Mouse (Mus musculus) adrenal gland, adult 8-10 months (tissue): Measurements from ENCODE around the gene Hist1h3e. TPM values are rescaled to one million over a fixed set of nuclear protein-coding genes. Genes with fewer than 3 reads are reported as not detected.

ENCODE experiments used
- DNase-seq: peaks from one replicate; pipeline ENCODE4 v3.0.0; 2022
- microRNA-seq, 2 experiments: library from miRNA; unstranded; fragments of <30 nt; microRNA quantifications; one replicate each; pipeline ENCODE4 v1.2.0; 2022
- total RNA-seq, 4 experiments: library from RNA; stranded (reverse); gene quantifications; 2 replicates each; pipeline ENCODE4 v1.2.4; 2022

Gene Hist1h3e
- total RNA-seq, 4 experiments from 2014 or later = 48.1 to 62.5 (median 53.5) TPM

GRCm38 (mm10) chr13:23517603-23518294 lies 44.4 kb downstream of the Hist1h3e start:
- DNase-seq = peak; percentile 86

- DNase-seq = peak; percentile 48
These were observed 45.2 kb downstream of the Hist1h3e start for GRCm38 (mm10) chr13:23516822-23517602.

GRCm38 (mm10) chr13:23515826-23516620 lies 46.1 kb downstream of the Hist1h3e start:
- no peak for DNase-seq

- DNase-seq = no peak
These were observed 46.9 kb downstream of the Hist1h3e start for GRCm38 (mm10) chr13:23515281-23515680.

- no peak for DNase-seq
These were observed 48.7 kb downstream of the Hist1h3e start for GRCm38 (mm10) chr13:23513517-23513916.

Small RNA genes lying within 50 kb of the gene (microRNA-seq; reads per million reads assigned to microRNA genes)
- 0 reads per million in 2 experiments for gene Gm44297
- 0 reads per million in 2 experiments for gene Gm44359
- gene Gm44394 = 0 reads per million in 2 experiments
- gene n-TStga1 = 0 to 0.67 reads per million in 2 experiments

Other genes starting within 250 kb of the Hist1h3e start
- 10 to 100 TPM; 20.0 to 26.5 (median 23.6) TPM for gene Zfp322a, start 193.2 kb downstream of the Hist1h3e start, total RNA-seq
- gene Abt1, start 138.5 kb downstream of the Hist1h3e start, total RNA-seq = 1 to 10 TPM; 6.5 to 7.8 (median 7.1) TPM
- not detected for gene Btn1a1, start 96.5 kb downstream of the Hist1h3e start, total RNA-seq
- gene Btn2a2, start 73.5 kb downstream of the Hist1h3e start, total RNA-seq = not detected
- gene Hist1h4h, start 31.3 kb downstream of the Hist1h3e start, total RNA-seq = 100 to 1,000 TPM; 381 to 523 (median 406) TPM
- 10 to 100 TPM in 3 of 4 experiments, 1 to 10 TPM in 1; 8.2 to 20.8 (median 16.2) TPM for gene Hist1h2af, start 28.5 kb downstream of the Hist1h3e start, total RNA-seq
- gene Hist1h3g, start 26.9 kb downstream of the Hist1h3e start, total RNA-seq = 1 to 10 TPM; 3.2 to 5.6 (median 4.7) TPM
- gene Hist1h2bh, start 19.0 kb downstream of the Hist1h3e start, total RNA-seq = 1 to 10 TPM; 2.2 to 3.4 (median 2.9) TPM
- 10 to 100 TPM; 16.8 to 22.6 (median 20.7) TPM for gene Hist1h3f, start 18.3 kb downstream of the Hist1h3e start, total RNA-seq
- gene Hist1h4f, start 10.7 kb downstream of the Hist1h3e start, total RNA-seq = 10 to 100 TPM; 54.2 to 65.8 (median 58.8) TPM
- 1 to 10 TPM; 2.2 to 3.9 (median 3.1) TPM for gene Hist1h1d, start 9.1 kb downstream of the Hist1h3e start, total RNA-seq
- gene Hist1h2ae, start 8.9 kb upstream of the Hist1h3e start, total RNA-seq = 1 to 10 TPM; 4.5 to 9.9 (median 6.6) TPM
- gene Hist1h2bg, start 9.0 kb upstream of the Hist1h3e start, total RNA-seq = 10 to 100 TPM; 55.2 to 81.2 (median 75.0) TPM
- gene Hist1h2bf, start 11.8 kb upstream of the Hist1h3e start, total RNA-seq = 10 to 100 TPM; 18.7 to 29.5 (median 23.2) TPM
- 1 to 10 TPM; 4.8 to 9.8 (median 5.8) TPM for gene Hist1h2ad, start 12.0 kb upstream of the Hist1h3e start, total RNA-seq
- 1 to 10 TPM; 2.9 to 4.8 (median 3.3) TPM for gene Hist1h3d, start 13.4 kb upstream of the Hist1h3e start, total RNA-seq
- 100 to 1,000 TPM; 116 to 151 (median 145) TPM for gene Hist1h4d, start 19.2 kb upstream of the Hist1h3e start, total RNA-seq
- 10 to 100 TPM; 11.0 to 15.5 (median 13.2) TPM for gene Hist1h2be, start 58.8 kb upstream of the Hist1h3e start, total RNA-seq
- 10 to 100 TPM; 61.3 to 77.8 (median 63.8) TPM for gene Hist1h1e, start 60.2 kb upstream of the Hist1h3e start, total RNA-seq
- 1 to 10 TPM; 1.8 to 3.2 (median 2.3) TPM for gene Hist1h2ac, start 121.6 kb upstream of the Hist1h3e start, total RNA-seq
- gene Hist1h2bc, start 121.8 kb upstream of the Hist1h3e start, total RNA-seq = 100 to 1,000 TPM; 105 to 176 (median 135) TPM
- gene Hist1h1t, start 133.4 kb upstream of the Hist1h3e start, total RNA-seq = under 1 TPM in 1 of 4 experiments, not detected in 3; 0.26 TPM
- 10 to 100 TPM; 71.9 to 93.9 (median 88.6) TPM for gene Hist1h4c, start 136.1 kb upstream of the Hist1h3e start, total RNA-seq
- 10 to 100 TPM; 27.4 to 41.7 (median 33.5) TPM for gene Hfe, start 148.5 kb upstream of the Hist1h3e start, total RNA-seq
- 100 to 1,000 TPM; 212 to 290 (median 255) TPM for gene Hist1h1c, start 176.4 kb upstream of the Hist1h3e start, total RNA-seq
- gene Hist1h3c, start 183.2 kb upstream of the Hist1h3e start, total RNA-seq = 10 to 100 TPM in 1 of 4 experiments, 1 to 10 TPM in 3; 4.3 to 10.9 (median 7.4) TPM
- 10 to 100 TPM; 14.8 to 24.3 (median 20.0) TPM for gene Hist1h2bb, start 184.4 kb upstream of the Hist1h3e start, total RNA-seq
- 10 to 100 TPM; 24.0 to 37.5 (median 29.3) TPM for gene Hist1h2ab, start 188.8 kb upstream of the Hist1h3e start, total RNA-seq
- gene Hist1h3b, start 189.9 kb upstream of the Hist1h3e start, total RNA-seq = 10 to 100 TPM; 18.1 to 29.8 (median 26.6) TPM
- 100 to 1,000 TPM in 1 of 4 experiments, 10 to 100 TPM in 3; 69.6 to 104 (median 91.8) TPM for gene Hist1h4b, start 194.6 kb upstream of the Hist1h3e start, total RNA-seq
- 10 to 100 TPM; 18.1 to 29.1 (median 26.8) TPM for gene Hist1h4a, start 198.9 kb upstream of the Hist1h3e start, total RNA-seq
- 10 to 100 TPM; 28.7 to 37.4 (median 36.4) TPM for gene Hist1h3a, start 200.0 kb upstream of the Hist1h3e start, total RNA-seq
- gene Hist1h1a, start 201.3 kb upstream of the Hist1h3e start, total RNA-seq = 10 to 100 TPM; 16.7 to 20.1 (median 18.6) TPM
- gene Trim38, start 207.5 kb upstream of the Hist1h3e start, total RNA-seq = under 1 TPM in 3 of 4 experiments, not detected in 1; 0.24 to 0.48 (median 0.26) TPM
- gene Slc17a2, start 244.6 kb upstream of the Hist1h3e start, total RNA-seq = under 1 TPM in 1 of 4 experiments, not detected in 3; 0.06 TPM